Mouse (Mus musculus) embryonic fibroblast, embryonic 13.5 days (primary cell): ENCODE measurements around the gene Nfya. TPM values are rescaled to one million over a fixed set of nuclear protein-coding genes. Genes with fewer than 3 reads are reported as not detected.
"Not testable (repeated sequence)": the region's sequence is repeated elsewhere in the genome, so short reads cannot be mapped to it uniquely, and the experiment has no call there.

ENCODE experiments used
- H3K27ac ChIP-seq: 2 replicates; pipeline ENCODE4 v1.5.1; 2012; ENCODE audit warnings: low read length, control low read depth, inconsistent platforms; ENCODE audit not compliant: insufficient read depth
- H3K4me1 ChIP-seq: 2 replicates; pipeline ENCODE4 v1.6.1; 2011; ENCODE audit warnings: low read length; ENCODE audit not compliant: control insufficient read depth, insufficient read depth
- H3K4me3 ChIP-seq: 2 replicates; pipeline ENCODE4 v1.5.1; 2011; ENCODE audit warnings: mild to moderate bottlenecking, control low read depth, low read length; ENCODE audit not compliant: insufficient read depth
- CTCF ChIP-seq: IDR thresholded peaks from 2 replicates; pipeline ENCODE4 v1.5.1; 2011; ENCODE audit warnings: mild to moderate bottlenecking, control low read depth, low read length, moderate library complexity, borderline replicate concordance; ENCODE audit not compliant: insufficient read depth
- POLR2A ChIP-seq: IDR thresholded peaks from 2 replicates; pipeline ENCODE4 v1.6.1; 2011; ENCODE audit warnings: low read depth, mild to moderate bottlenecking, control low read depth, low read length, moderate library complexity
- polyA plus RNA-seq: library from polyadenylated mRNA; stranded (reverse); fragments of >200 nt; gene quantifications from 2 replicates; pipeline ENCODE4 v1.2.4, GENCODE M21; 2011; ENCODE audit warnings: low read depth; ENCODE audit not compliant: missing spikeins, insufficient read length

Nfya gene
- polyA plus RNA-seq, 1 experiment: 41.5 TPM

GRCm38 (mm10) chr17:48371621-48372020 lies 38.1 kb downstream of the Nfya start:
- Histone ChIP-seq H3K27ac (no peak overlapping the region), H3K4me3 (no peak overlapping the region), H3K4me1 (no peaks in the 10 kb centered on the region)
- no peak for TF ChIP-seq POLR2A
- TF ChIP-seq CTCF: no peak

DNA sequence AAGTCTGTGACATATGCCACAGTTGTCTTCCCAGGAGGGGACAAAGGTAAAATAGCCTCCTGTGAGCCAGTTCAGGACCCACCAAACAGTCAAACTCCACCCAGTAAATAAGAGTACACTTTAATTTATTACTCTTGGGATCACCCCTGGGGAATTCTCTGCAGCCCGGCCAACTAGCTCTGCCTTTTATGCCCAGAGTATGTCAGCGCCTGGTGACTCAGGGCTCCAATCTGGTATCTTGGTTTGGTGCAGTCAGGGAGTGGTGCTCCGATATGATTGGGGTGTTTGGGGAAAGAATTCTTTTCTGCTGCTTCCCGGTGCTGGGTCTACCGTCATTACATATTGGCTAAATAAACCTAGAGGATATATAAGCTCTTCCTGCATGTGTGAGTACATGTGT lies 42.9 kb downstream of the Nfya start:
- TF ChIP-seq POLR2A: no peak
- TF ChIP-seq CTCF: no peak
- H3K4me1 ChIP-seq: no peaks in the 10 kb centered on the region
- no peak overlapping the region for H3K27ac ChIP-seq
- H3K4me3 ChIP-seq: no peak overlapping the region

DNA sequence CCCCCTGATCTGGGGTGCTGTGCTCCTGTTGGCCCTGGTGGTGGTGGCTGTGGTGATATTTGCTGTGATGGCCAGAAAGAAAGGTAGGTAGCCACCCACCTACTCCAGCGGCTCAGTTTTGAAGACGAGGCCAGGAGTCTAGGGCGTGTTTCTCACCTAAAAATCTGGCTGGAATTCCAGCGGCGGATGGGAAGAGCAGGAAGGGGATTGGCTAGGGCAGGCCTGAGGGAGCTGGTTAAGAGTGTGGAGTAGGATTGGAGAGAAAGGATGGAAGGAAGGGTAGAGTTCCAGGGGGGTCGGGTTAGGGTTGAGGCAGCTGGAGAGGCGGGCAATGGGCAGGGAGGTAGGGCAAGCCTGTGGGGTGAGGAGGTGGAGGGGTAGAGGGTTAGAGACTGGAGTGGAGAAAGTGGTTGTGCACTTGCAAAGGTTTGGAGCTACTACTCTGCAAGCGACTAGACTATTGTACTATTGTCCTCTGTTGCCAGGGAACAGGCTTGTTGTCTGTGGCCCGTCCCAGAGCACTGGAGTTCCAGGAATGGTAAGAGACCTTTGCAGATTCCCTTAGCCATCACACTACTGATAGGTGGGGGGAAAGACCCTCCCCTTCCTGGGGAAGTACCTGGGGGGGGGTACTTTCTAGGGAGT lies 44.1 kb downstream of the Nfya start:
- Histone ChIP-seq H3K4me3 (no peak overlapping the region), H3K27ac (no peak overlapping the region), H3K4me1 (no peaks in the 10 kb centered on the region)
- no peak for TF ChIP-seq CTCF

- Histone ChIP-seq H3K4me1 (no peaks in the 10 kb centered on the region), H3K27ac (no peak overlapping the region), H3K4me3 (no peak overlapping the region)
- TF ChIP-seq POLR2A (no peak), CTCF (no peak)
Observed at GRCm38 (mm10) chr17:48363421-48363965, 46.2 kb downstream of the Nfya start.

GRCm38 (mm10) chr17:48362966-48363365 lies 46.7 kb downstream of the Nfya start:
- H3K27ac ChIP-seq: no peak overlapping the region
- no peaks in the 10 kb centered on the region for H3K4me1 ChIP-seq
- TF ChIP-seq POLR2A (no peak), CTCF (no peak)
- H3K4me3 ChIP-seq: no peak overlapping the region

GRCm38 (mm10) chr17:48362346-48362745 lies 47.4 kb downstream of the Nfya start:
- no peaks in the 10 kb centered on the region for H3K4me1 ChIP-seq
- TF ChIP-seq CTCF (no peak), POLR2A (no peak)
- H3K4me3 ChIP-seq: no peak overlapping the region
- H3K27ac ChIP-seq: no peak overlapping the region

- Histone ChIP-seq H3K4me1 (no peaks in the 10 kb centered on the region), H3K4me3 (no peak overlapping the region)
- TF ChIP-seq POLR2A: no peak
Observed at GRCm38 (mm10) chr17:48360462-48360861, 49.2 kb downstream of the Nfya start.

DNA sequence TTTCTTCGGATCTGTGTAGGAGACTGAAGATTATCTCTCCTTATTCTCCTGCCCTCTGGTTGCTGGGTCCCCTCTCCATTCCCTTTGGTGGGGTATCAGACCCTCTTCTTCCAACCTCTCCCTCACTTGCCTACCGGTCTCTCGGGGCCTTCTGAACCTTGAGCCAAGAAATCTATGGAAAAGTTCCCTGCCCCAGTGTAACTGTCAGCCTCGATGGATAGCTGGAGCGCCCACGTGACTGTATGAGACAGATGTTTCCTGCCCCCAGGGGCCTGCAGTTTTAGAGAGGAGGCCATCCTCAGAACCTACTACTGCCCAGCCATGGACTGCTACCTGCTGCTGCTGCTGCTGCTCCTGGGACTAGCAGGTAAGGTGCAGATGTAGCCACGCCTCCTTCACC lies 50.1 kb downstream of the Nfya start, which contains the start of gene Treml1:
Treml1 (plus strand) TSS at position 301 of the 400 bp plus-strand sequence.
- Histone ChIP-seq H3K27ac (no peak within 1 kb of the TSS), H3K4me1 (no peaks in the 10 kb centered on the region), H3K4me3 (no peak within 1 kb of the TSS)
- no peak for TF ChIP-seq CTCF
- no peak for TF ChIP-seq POLR2A

More at GRCm38 (mm10) chr17:48360462-48360861, 49.2 kb downstream of the Nfya start:
- H3K27ac ChIP-seq: no peak overlapping the region

GRCm38 (mm10) chr17:48357892-48358291 lies 51.8 kb downstream of the Nfya start:
- no peak overlapping the region for H3K4me3 ChIP-seq
- TF ChIP-seq CTCF: no peak
- TF ChIP-seq POLR2A: no peak
- H3K4me1 ChIP-seq: no peaks in the 10 kb centered on the region
- H3K27ac ChIP-seq: no peak overlapping the region

- no peak for TF ChIP-seq POLR2A
- no peak for TF ChIP-seq CTCF
- Histone ChIP-seq H3K4me3 (no peak overlapping the region), H3K27ac (peak overlapping the region; percentile 89), H3K4me1 (no peaks in the 10 kb centered on the region)
Observed at GRCm38 (mm10) chr17:48355822-48356221, 53.9 kb downstream of the Nfya start.

DNA sequence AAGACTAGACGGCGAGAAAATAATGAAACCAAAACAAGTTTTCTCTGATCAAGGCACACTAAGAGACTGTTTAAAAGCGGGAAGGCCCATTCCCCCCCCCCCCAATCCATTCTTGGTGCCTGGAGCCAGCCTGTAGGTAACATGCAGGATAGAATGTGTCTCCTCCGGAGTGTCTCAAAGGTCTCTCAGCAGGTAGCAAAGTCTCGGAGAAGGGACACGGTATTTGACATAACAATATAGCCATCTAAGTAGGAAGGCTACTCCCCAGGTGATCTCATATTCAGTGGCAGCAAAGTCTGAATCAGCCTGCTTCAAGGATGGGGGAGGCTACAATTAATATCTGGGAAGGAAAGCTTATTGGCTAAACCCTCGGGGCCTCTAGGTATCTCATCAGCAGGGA lies 56.7 kb downstream of the Nfya start:
- H3K27ac ChIP-seq, H3K4me3 ChIP-seq, H3K4me1 ChIP-seq: not testable (repeated sequence)

GRCm38 (mm10) chr17:48350681-48351193 lies 59.0 kb downstream of the Nfya start:
- no peak overlapping the region for H3K27ac ChIP-seq
- H3K4me3 ChIP-seq: no peak overlapping the region
- no peaks in the 10 kb centered on the region for H3K4me1 ChIP-seq
- no peak for TF ChIP-seq CTCF
- no peak for TF ChIP-seq POLR2A
